Mouse (Mus musculus) stomach, postnatal 0 days (tissue): ENCODE results near the gene Ube2o. TPM values are rescaled to one million over a fixed set of nuclear protein-coding genes. Genes with fewer than 3 reads are reported as not detected.
A peak's percentile ranks its signal among the peaks of the same experiment; 100 is the strongest.

ENCODE experiments used
- ATAC-seq: fragments of 200-750 bp; cut with Nextera tagmentation; 2 replicates; pipeline ENCODE4 v1.8.0; 2017; ENCODE audit not compliant: low FRiP score, low TSS enrichment
- DNase-seq: peaks from one replicate; pipeline ENCODE4 v3.0.0-alpha.2; 2016; ENCODE audit warnings: low spot score
- H3K27ac ChIP-seq: fragments of 300-500 bp; sonication (generic); replicated peaks from 2 replicates; pipeline ENCODE4 v1.5.1; 2014; ENCODE audit warnings: mild to moderate bottlenecking, control low read depth
- H3K27me3 ChIP-seq: fragments of 300-500 bp; sonication (generic); 2 replicates; pipeline ENCODE4 v1.6.1; 2014; ENCODE audit warnings: low read length; ENCODE audit not compliant: control insufficient read depth, insufficient read depth
- H3K36me3 ChIP-seq: fragments of 300-500 bp; sonication (generic); 2 replicates; pipeline ENCODE4 v1.6.1; 2014; ENCODE audit warnings: low read length, mixed read lengths; ENCODE audit not compliant: control insufficient read depth, insufficient read depth
- H3K4me1 ChIP-seq: fragments of 300-500 bp; sonication (generic); replicated peaks from 2 replicates; pipeline ENCODE4 v1.6.1; 2014; ENCODE audit warnings: antibody characterized with exemption; ENCODE audit not compliant: control insufficient read depth, insufficient read depth
- H3K4me2 ChIP-seq: fragments of 300-500 bp; sonication (generic); replicated peaks from 2 replicates; pipeline ENCODE4 v1.6.1; 2014; ENCODE audit warnings: low read depth, mild to moderate bottlenecking, control low read depth, moderate library complexity
- H3K4me3 ChIP-seq: fragments of 300-500 bp; sonication (generic); 2 replicates; pipeline ENCODE4 v1.5.1; 2014; ENCODE audit warnings: low read depth, low read length, control low read depth
- H3K9ac ChIP-seq: fragments of 300-500 bp; sonication (generic); 2 replicates; pipeline ENCODE4 v1.6.1; 2014; ENCODE audit warnings: mild to moderate bottlenecking, low read length, control low read depth, mixed read lengths
- H3K9me3 ChIP-seq: fragments of 300-500 bp; sonication (generic); 2 replicates; pipeline ENCODE4 v1.6.1; 2016; ENCODE audit warnings: low read length; ENCODE audit not compliant: control insufficient read depth
- CTCF ChIP-seq: IDR thresholded peaks from 2 replicates; pipeline ENCODE4 v1.5.1; 2016; ENCODE audit warnings: antibody characterized with exemption, low read depth, mild to moderate bottlenecking, moderate library complexity
- EP300 ChIP-seq: optimal IDR thresholded peaks from 2 replicates; pipeline ENCODE3; 2016; ENCODE audit warnings: antibody characterized with exemption
- WGBS: fragments of 180-500 bp; shearing (Covaris S2); extraction: QIAGEN DNeasy Blood & Tissue Kit; methylation state at CpG from one replicate; pipeline ENCODE4 v1.1.7; 2014; 5-methylcytosine and 5-hydroxymethylcytosine counted together
- polyA plus RNA-seq: library from polyadenylated mRNA; unstranded; fragments of >200 nt; fragmentation: Nextera tagmentation; extraction: Ambion mirVana; gene quantifications from 2 replicates; pipeline ENCODE4 v1.2.1, GENCODE M21; 2015

The Ube2o gene
- 4.7 and 5.3 TPM in 2 replicates for polyA plus RNA-seq

GRCm38 (mm10) chr11:116581376-116581814 is at the start of gene Ube2o:
Gene Ube2o, minus strand, starts transcription at chr11:116581447.
- peak; percentile 64 for TF ChIP-seq CTCF
- TF ChIP-seq EP300: no peak
- Histone ChIP-seq H3K4me3 (peak within 1 kb of the TSS; percentile 80), H3K9me3 (no peaks in the 10 kb centered on the region), H3K4me2 (peak within 1 kb of the TSS; percentile 90), H3K9ac (peak within 1 kb of the TSS; percentile 85), H3K27me3 (no peaks in the 10 kb centered on the region), H3K36me3 (no peaks in the 10 kb centered on the region), H3K27ac (peak within 1 kb of the TSS; percentile 80), H3K4me1 (no peaks in the 10 kb centered on the region)
- DNase-seq (peak; percentile 87), ATAC-seq (peak; percentile 91)
- WGBS: 2% methylated on average over 24 of the region's 51 CpGs

GRCm38 (mm10) chr11:116630171-116630965 is 49.1 kb upstream of the Ube2o start:
- Histone ChIP-seq H3K9ac (no peak overlapping the region), H3K27ac (no peak overlapping the region), H3K36me3 (no peaks in the 10 kb centered on the region), H3K4me2 (no peak overlapping the region), H3K27me3 (no peaks in the 10 kb centered on the region), H3K9me3 (no peaks in the 10 kb centered on the region), H3K4me1 (no peaks in the 10 kb centered on the region), H3K4me3 (no peak overlapping the region)
- DNase-seq: no peak
- no peak for ATAC-seq
- WGBS: 47% methylated on average over 12 of the region's 12 CpGs
- no peak for TF ChIP-seq CTCF
- no peak for TF ChIP-seq EP300

- no peak for ATAC-seq
- Histone ChIP-seq H3K4me2 (no peak overlapping the region), H3K27ac (no peak overlapping the region), H3K9me3 (no peaks in the 10 kb centered on the region), H3K9ac (no peak overlapping the region), H3K4me3 (no peak overlapping the region), H3K36me3 (no peaks in the 10 kb centered on the region), H3K4me1 (peaks cover 1% of the 10 kb centered on the region; the same call in 1 of the 2 replicates), H3K27me3 (no peaks in the 10 kb centered on the region)
- DNase-seq: no peak
- WGBS: 86% methylated on average over 6 of the region's 6 CpGs
- no peak for TF ChIP-seq CTCF
- TF ChIP-seq EP300: no peak
Measured at GRCm38 (mm10) chr11:116629472-116629871, 48.2 kb upstream of the Ube2o start.

- WGBS: 55% methylated on average over 9 of the region's 9 CpGs
- ATAC-seq: peak; percentile 16
Measured at GRCm38 (mm10) chr11:116628712-116629111, 47.5 kb upstream of the Ube2o start.

GRCm38 (mm10) chr11:116627072-116628020 is 46.1 kb upstream of the Ube2o start:
- H3K36me3 ChIP-seq: no peaks in the 10 kb centered on the region
- WGBS: 40% methylated on average over 10 of the region's 10 CpGs
- H3K27me3 ChIP-seq: no peaks in the 10 kb centered on the region
- no peaks in the 10 kb centered on the region for H3K9me3 ChIP-seq
- peak; percentile 56 for DNase-seq
- peaks cover 3% of the 10 kb centered on the region; the same call in 1 of the 2 replicates for H3K4me1 ChIP-seq
- TF ChIP-seq EP300 (no peak), CTCF (peak; percentile 63)
- no peak overlapping the region for H3K9ac ChIP-seq
- H3K4me3 ChIP-seq: no peak overlapping the region
- ATAC-seq: no peak
- no peak overlapping the region for H3K4me2 ChIP-seq
- no peak overlapping the region for H3K27ac ChIP-seq

More at GRCm38 (mm10) chr11:116628712-116629111, 47.5 kb upstream of the Ube2o start:
- DNase-seq: peak; percentile 86
- peaks cover 3% of the 10 kb centered on the region; the same call in 1 of the 2 replicates for H3K4me1 ChIP-seq
- H3K36me3 ChIP-seq: no peaks in the 10 kb centered on the region
- TF ChIP-seq EP300 (no peak), CTCF (peak; percentile 100)
- H3K9ac ChIP-seq: no peak overlapping the region
- no peaks in the 10 kb centered on the region for H3K27me3 ChIP-seq
- no peak overlapping the region for H3K4me2 ChIP-seq
- H3K27ac ChIP-seq: no peak overlapping the region
- no peaks in the 10 kb centered on the region for H3K9me3 ChIP-seq
- H3K4me3 ChIP-seq: no peak overlapping the region
